Mouse (Mus musculus): ENCODE data around the gene Arl3.

Arl3 gene

GRCm38 (mm10) chr19:46516667-46517528, 56.1 kb downstream of the Arl3 start:
- Histone ChIP-seq H3K4me3 (replicated peaks; ENCODE audit: low read length) (no peak overlapping the region), H3K4me1 (replicated peaks; ENCODE audit: low read depth, low read length) (peaks cover 94% of the 10 kb centered on the region), H3K27me3 (ENCODE audit: insufficient read depth, low read length) (no peaks in the 10 kb centered on the region), H3K36me3 (ENCODE audit: insufficient read depth, low read length) (peaks cover 55% of the 10 kb centered on the region), H3K9me3 (ENCODE audit: low read length) (no peaks in the 10 kb centered on the region)
- no peak for TF ChIP-seq NANOG (IDR thresholded peaks at IDR 0.05; ENCODE audit: borderline replicate concordance, low read length)

- TF ChIP-seq NANOG (IDR thresholded peaks at IDR 0.05; ENCODE audit: borderline replicate concordance, low read length), result no peak
- TF ChIP-seq CTCF (conservative IDR thresholded peaks at IDR 0.05; ENCODE audit: low read length), result no peak
- TF ChIP-seq POU5F1 (IDR thresholded peaks at IDR 0.05; ENCODE audit: borderline replicate concordance, low read length), result no peak
- Histone ChIP-seq H3K36me3 (ENCODE audit: insufficient read depth, low read length) (peaks cover 66% of the 10 kb centered on the region), H3K9me3 (ENCODE audit: low read length) (no peaks in the 10 kb centered on the region), H3K4me1 (replicated peaks; ENCODE audit: low read depth, low read length) (peaks cover 94% of the 10 kb centered on the region), H3K4me3 (replicated peaks; ENCODE audit: low read length) (peak overlapping the region; percentile 60), H3K27me3 (ENCODE audit: insufficient read depth, low read length) (no peaks in the 10 kb centered on the region)
Observed at GRCm38 (mm10) chr19:46515287-46515821, 57.6 kb downstream of the Arl3 start.

DNA sequence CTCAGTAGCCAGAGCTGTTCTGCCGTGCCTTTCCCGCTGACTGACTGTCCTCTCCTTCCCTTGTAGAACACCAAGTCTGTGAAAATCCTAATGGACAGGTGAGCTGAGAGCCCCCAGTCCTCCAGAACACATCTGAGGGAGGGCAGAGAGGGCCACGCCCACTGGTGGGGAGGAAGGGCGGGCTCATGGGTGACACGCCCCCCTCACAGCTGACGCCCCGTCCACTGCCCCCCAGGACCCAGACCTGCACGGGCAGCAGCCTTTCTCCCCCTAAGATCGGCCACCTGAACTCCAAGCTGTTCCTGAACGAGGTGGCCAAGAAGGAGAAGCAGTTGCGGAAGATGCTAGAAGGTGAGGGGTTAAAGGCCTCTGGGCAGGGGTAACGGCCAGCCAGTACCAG, 58.6 kb downstream of the Arl3 start:
- Histone ChIP-seq H3K9me3 (ENCODE audit: low read length) (no peaks in the 10 kb centered on the region), H3K4me3 (replicated peaks; ENCODE audit: low read length) (peak overlapping the region; percentile 60), H3K36me3 (ENCODE audit: insufficient read depth, low read length) (peaks cover 75% of the 10 kb centered on the region), H3K4me1 (replicated peaks; ENCODE audit: low read depth, low read length) (peaks cover 94% of the 10 kb centered on the region), H3K27me3 (ENCODE audit: insufficient read depth, low read length) (no peaks in the 10 kb centered on the region)
- TF ChIP-seq NANOG (IDR thresholded peaks at IDR 0.05; ENCODE audit: borderline replicate concordance, low read length), result no peak
- TF ChIP-seq CTCF (conservative IDR thresholded peaks at IDR 0.05; ENCODE audit: low read length), result no peak
- no peak for TF ChIP-seq POU5F1 (IDR thresholded peaks at IDR 0.05; ENCODE audit: borderline replicate concordance, low read length)

DNA sequence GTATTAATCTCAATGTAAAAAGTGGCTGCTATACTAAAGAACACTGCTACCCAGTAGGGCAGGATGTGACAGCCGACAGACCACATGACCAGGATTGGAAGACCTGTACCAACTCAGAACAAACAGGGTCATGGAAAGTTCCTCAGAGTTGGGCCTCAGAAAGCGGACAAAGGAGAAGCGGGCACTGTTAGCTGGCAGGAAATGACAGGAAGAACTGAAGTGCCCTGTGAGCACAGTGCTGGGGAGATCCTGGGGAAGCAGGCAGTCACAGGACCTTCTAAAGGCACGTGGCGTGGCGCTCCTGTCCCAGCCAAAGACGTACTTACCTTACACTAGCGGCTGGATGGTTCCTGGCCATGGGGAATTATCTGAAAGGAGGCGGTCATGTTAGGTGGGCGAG, 61.7 kb downstream of the Arl3 start:
- peaks cover 96% of the 10 kb centered on the region for H3K4me1 ChIP-seq (replicated peaks; ENCODE audit: low read depth, low read length)
- H3K27me3 ChIP-seq (ENCODE audit: insufficient read depth, low read length), result no peaks in the 10 kb centered on the region
- H3K4me3 ChIP-seq (replicated peaks; ENCODE audit: low read length), result peak overlapping the region; percentile 64
- H3K36me3 ChIP-seq (ENCODE audit: insufficient read depth, low read length), result peaks cover 94% of the 10 kb centered on the region
- H3K9me3 ChIP-seq (ENCODE audit: low read length), result no peaks in the 10 kb centered on the region
- TF ChIP-seq POU5F1 (IDR thresholded peaks at IDR 0.05; ENCODE audit: borderline replicate concordance, low read length) (no peak), CTCF (conservative IDR thresholded peaks at IDR 0.05; ENCODE audit: low read length) (no peak), NANOG (IDR thresholded peaks at IDR 0.05; ENCODE audit: borderline replicate concordance, low read length) (no peak)

- H3K4me1 ChIP-seq (replicated peaks; ENCODE audit: low read depth, low read length), result peaks cover 98% of the 10 kb centered on the region
- H3K4me3 ChIP-seq (replicated peaks; ENCODE audit: low read length), result peak overlapping the region; percentile 64
- H3K36me3 ChIP-seq (ENCODE audit: insufficient read depth, low read length), result peaks cover 95% of the 10 kb centered on the region
- H3K27me3 ChIP-seq (ENCODE audit: insufficient read depth, low read length), result no peaks in the 10 kb centered on the region
- no peak for TF ChIP-seq NANOG (IDR thresholded peaks at IDR 0.05; ENCODE audit: borderline replicate concordance, low read length)
- TF ChIP-seq CTCF (conservative IDR thresholded peaks at IDR 0.05; ENCODE audit: low read length), result peak; percentile 92
- TF ChIP-seq POU5F1 (IDR thresholded peaks at IDR 0.05; ENCODE audit: borderline replicate concordance, low read length), result no peak
- no peaks in the 10 kb centered on the region for H3K9me3 ChIP-seq (ENCODE audit: low read length)
Observed at GRCm38 (mm10) chr19:46510824-46511223, 62.2 kb downstream of the Arl3 start.

GRCm38 (mm10) chr19:46510401-46510800, 62.6 kb downstream of the Arl3 start:
- H3K9me3 ChIP-seq (ENCODE audit: low read length), result no peaks in the 10 kb centered on the region
- H3K4me1 ChIP-seq (replicated peaks; ENCODE audit: low read depth, low read length), result peaks cover 98% of the 10 kb centered on the region
- TF ChIP-seq POU5F1 (IDR thresholded peaks at IDR 0.05; ENCODE audit: borderline replicate concordance, low read length), result no peak
- TF ChIP-seq CTCF (conservative IDR thresholded peaks at IDR 0.05; ENCODE audit: low read length), result no peak
- TF ChIP-seq NANOG (IDR thresholded peaks at IDR 0.05; ENCODE audit: borderline replicate concordance, low read length), result no peak
- peak overlapping the region; percentile 37; the same call in 1 of the 2 replicates for H3K4me3 ChIP-seq (replicated peaks; ENCODE audit: low read length)
- no peaks in the 10 kb centered on the region for H3K27me3 ChIP-seq (ENCODE audit: insufficient read depth, low read length)
- peaks cover 95% of the 10 kb centered on the region for H3K36me3 ChIP-seq (ENCODE audit: insufficient read depth, low read length)

DNA sequence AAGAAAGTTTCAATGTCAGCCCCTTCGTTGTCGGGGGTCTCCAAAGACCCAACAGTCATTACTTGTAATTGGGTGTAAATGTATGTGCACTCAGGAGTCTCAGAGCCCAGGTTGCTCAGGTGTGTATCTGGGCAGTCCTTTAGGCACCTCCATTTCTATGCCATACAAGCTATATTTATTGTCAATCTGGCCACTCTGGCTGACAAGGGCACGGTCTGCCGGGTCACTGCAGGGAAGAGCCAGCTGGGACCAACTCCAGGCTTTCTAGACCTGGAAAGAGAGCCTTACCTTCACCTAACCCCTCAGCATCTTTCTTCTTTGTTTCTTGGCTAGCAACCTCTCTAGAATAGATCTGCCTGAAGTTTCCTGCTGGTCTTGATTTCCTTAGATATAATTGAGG, 63.3 kb downstream of the Arl3 start:
- H3K4me3 ChIP-seq (replicated peaks; ENCODE audit: low read length), result no peak overlapping the region
- no peak for TF ChIP-seq POU5F1 (IDR thresholded peaks at IDR 0.05; ENCODE audit: borderline replicate concordance, low read length)
- peaks cover 98% of the 10 kb centered on the region for H3K4me1 ChIP-seq (replicated peaks; ENCODE audit: low read depth, low read length)
- H3K9me3 ChIP-seq (ENCODE audit: low read length), result no peaks in the 10 kb centered on the region
- H3K27me3 ChIP-seq (ENCODE audit: insufficient read depth, low read length), result no peaks in the 10 kb centered on the region
- peaks cover 95% of the 10 kb centered on the region for H3K36me3 ChIP-seq (ENCODE audit: insufficient read depth, low read length)

- Histone ChIP-seq H3K27me3 (ENCODE audit: insufficient read depth, low read length) (no peaks in the 10 kb centered on the region), H3K9me3 (ENCODE audit: low read length) (no peaks in the 10 kb centered on the region), H3K36me3 (ENCODE audit: insufficient read depth, low read length) (peaks cover 94% of the 10 kb centered on the region), H3K4me3 (replicated peaks; ENCODE audit: low read length) (no peak overlapping the region), H3K4me1 (replicated peaks; ENCODE audit: low read depth, low read length) (peaks cover 98% of the 10 kb centered on the region)
- TF ChIP-seq NANOG (IDR thresholded peaks at IDR 0.05; ENCODE audit: borderline replicate concordance, low read length) (no peak), POU5F1 (IDR thresholded peaks at IDR 0.05; ENCODE audit: borderline replicate concordance, low read length) (no peak), CTCF (conservative IDR thresholded peaks at IDR 0.05; ENCODE audit: low read length) (no peak)
Observed at GRCm38 (mm10) chr19:46509202-46509601, 63.8 kb downstream of the Arl3 start.

Data from E14TG2a.4 (cell line).